Mouse (Mus musculus) ES-E14 (cell line): Measurements from ENCODE around the gene Opa3.

Experiments
- HCFC1 ChIP-seq: IDR thresholded peaks from 2 replicates; pipeline ENCODE4 v1.6.1; 2012; ENCODE audit warnings: low read length, inconsistent platforms, borderline replicate concordance; ENCODE audit not compliant: insufficient read depth
- ZC3H11A ChIP-seq: IDR thresholded peaks from 2 replicates; pipeline ENCODE4 v1.6.1; 2012; ENCODE audit warnings: low read depth, mild to moderate bottlenecking, inconsistent platforms, low read length, borderline replicate concordance

GRCm38 (mm10) chr7:19295503-19296185 is 67.5 kb downstream of the Opa3 start:
- TF ChIP-seq ZC3H11A (no peak), HCFC1 (peak; percentile 98)
